Mouse (Mus musculus) midbrain, embryonic 11.5 days (tissue): ENCODE data around the gene Gnb2. TPM values are rescaled to one million over a fixed set of nuclear protein-coding genes. Genes with fewer than 3 reads are reported as not detected.

ENCODE experiments used
- ATAC-seq: fragments of 200-750 bp; cut with Nextera tagmentation; 2 replicates; pipeline ENCODE4 v1.8.0; 2017; ENCODE audit warnings: moderate TSS enrichment, moderate library complexity; ENCODE audit not compliant: low FRiP score
- DNase-seq: peaks from one replicate; pipeline ENCODE4 v3.0.0; 2015; ENCODE audit warnings: low spot score; ENCODE audit errors: missing footprints
- H3K27ac ChIP-seq: fragments of 300-500 bp; sonication (generic); 2 replicates; pipeline ENCODE4 v1.5.1; 2014; ENCODE audit warnings: low read depth, low read length
- H3K27me3 ChIP-seq: fragments of 300-500 bp; sonication (generic); 2 replicates; pipeline ENCODE4 v1.6.1; 2014; ENCODE audit warnings: mild to moderate bottlenecking, low read length, moderate library complexity, mixed read lengths; ENCODE audit not compliant: control insufficient read depth, insufficient read depth
- H3K36me3 ChIP-seq: fragments of 300-500 bp; sonication (generic); 2 replicates; pipeline ENCODE4 v1.6.1; 2014; ENCODE audit warnings: mild to moderate bottlenecking, low read length, moderate library complexity, mixed read lengths; ENCODE audit not compliant: control insufficient read depth, insufficient read depth
- H3K4me1 ChIP-seq: fragments of 300-500 bp; sonication (generic); 2 replicates; pipeline ENCODE4 v1.6.1; 2014; ENCODE audit warnings: low read length; ENCODE audit not compliant: control insufficient read depth, insufficient read depth
- H3K4me2 ChIP-seq: fragments of 300-500 bp; sonication (generic); 2 replicates; pipeline ENCODE4 v1.6.1; 2014; ENCODE audit warnings: mild to moderate bottlenecking, moderate library complexity
- H3K4me3 ChIP-seq: fragments of 300-500 bp; sonication (generic); 2 replicates; pipeline ENCODE4 v1.5.1; 2014; ENCODE audit warnings: low read depth, low read length
- H3K9ac ChIP-seq: fragments of 300-500 bp; sonication (generic); 2 replicates; pipeline ENCODE4 v1.6.1; 2014; ENCODE audit warnings: low read length
- H3K9me3 ChIP-seq: fragments of 300-500 bp; sonication (generic); 2 replicates; pipeline ENCODE4 v1.6.1; 2016; ENCODE audit warnings: low read length; ENCODE audit not compliant: control insufficient read depth
- WGBS: fragments of 180-500 bp; shearing (Covaris S2); extraction: QIAGEN DNeasy Blood & Tissue Kit; methylation state at CpG from one replicate; pipeline ENCODE4 v1.1.7; 2014; 5-methylcytosine and 5-hydroxymethylcytosine counted together
- polyA plus RNA-seq: library from polyadenylated mRNA; unstranded; fragments of >200 nt; fragmentation: Nextera tagmentation; extraction: Ambion mirVana; gene quantifications from 2 replicates; pipeline ENCODE4 v1.2.1, GENCODE M21; 2014

Gnb2 gene
- polyA plus RNA-seq, result 432 and 501 TPM in 2 replicates

- Histone ChIP-seq H3K9me3 (no peaks in the 10 kb centered on the region), H3K27ac (peak within 1 kb of the TSS; percentile 93), H3K4me1 (peaks cover 13% of the 10 kb centered on the region), H3K9ac (peak within 1 kb of the TSS; percentile 74), H3K4me3 (peak within 1 kb of the TSS; percentile 62), H3K4me2 (peak within 1 kb of the TSS; percentile 95), H3K27me3 (no peaks in the 10 kb centered on the region), H3K36me3 (peaks cover 15% of the 10 kb centered on the region)
- peak; percentile 100 for DNase-seq
- ATAC-seq, result peak; percentile 74
- WGBS, result under 1% methylated on average over 40 of the region's 40 CpGs
These were observed at the start of gene Gnb2, which contains the start of gene Epo for GRCm38 (mm10) chr5:137533117-137533827. TSS of gene Gnb2 (minus strand) at chr5:137533510. TSS of gene Epo (minus strand) at chr5:137533242.

DNA sequence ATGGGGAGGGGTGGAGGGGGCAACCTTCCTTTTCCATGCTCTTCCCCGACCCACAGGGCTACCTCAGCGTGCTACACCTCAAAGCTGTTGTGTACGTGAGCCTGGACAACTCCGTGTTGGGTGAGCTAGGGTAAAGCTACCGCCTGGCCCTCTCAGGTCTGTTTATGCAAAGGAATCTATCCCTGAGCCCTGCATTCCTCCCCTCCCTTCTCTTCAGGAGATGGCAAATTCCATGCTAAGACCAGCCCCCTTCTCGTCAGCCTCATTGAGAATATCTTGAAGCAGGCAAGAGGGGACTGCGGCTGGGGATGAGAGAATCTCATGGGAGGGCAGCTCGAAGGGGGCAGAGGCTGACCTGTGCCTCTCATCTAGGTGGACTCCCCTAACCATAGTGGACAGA is 49.4 kb upstream of the Gnb2 start:
- Histone ChIP-seq H3K4me1 (no peaks in the 10 kb centered on the region), H3K4me3 (no peak overlapping the region), H3K9me3 (no peaks in the 10 kb centered on the region), H3K27me3 (peaks cover 2% of the 10 kb centered on the region; the same call in 1 of the 2 replicates), H3K9ac (no peak overlapping the region), H3K4me2 (no peak overlapping the region), H3K36me3 (no peaks in the 10 kb centered on the region), H3K27ac (no peak overlapping the region)
- DNase-seq (no peak), ATAC-seq (0 out of 2 replicates have a peak, but pooled peaks have one; percentile 33)
- 41% methylated on average over 8 of the region's 8 CpGs for WGBS

- no peak overlapping the region for H3K9ac ChIP-seq
- H3K27ac ChIP-seq, result no peak overlapping the region
- no peaks in the 10 kb centered on the region for H3K36me3 ChIP-seq
- no peak for ATAC-seq
- DNase-seq, result no peak
- H3K4me1 ChIP-seq, result no peaks in the 10 kb centered on the region
- peaks cover 2% of the 10 kb centered on the region; the same call in 1 of the 2 replicates for H3K27me3 ChIP-seq
- WGBS, result 81% methylated on average over 6 of the region's 6 CpGs
- H3K9me3 ChIP-seq, result no peaks in the 10 kb centered on the region
- no peak overlapping the region for H3K4me3 ChIP-seq
- H3K4me2 ChIP-seq, result no peak overlapping the region
These were observed 46.9 kb upstream of the Gnb2 start for GRCm38 (mm10) chr5:137580246-137580645.

DNA sequence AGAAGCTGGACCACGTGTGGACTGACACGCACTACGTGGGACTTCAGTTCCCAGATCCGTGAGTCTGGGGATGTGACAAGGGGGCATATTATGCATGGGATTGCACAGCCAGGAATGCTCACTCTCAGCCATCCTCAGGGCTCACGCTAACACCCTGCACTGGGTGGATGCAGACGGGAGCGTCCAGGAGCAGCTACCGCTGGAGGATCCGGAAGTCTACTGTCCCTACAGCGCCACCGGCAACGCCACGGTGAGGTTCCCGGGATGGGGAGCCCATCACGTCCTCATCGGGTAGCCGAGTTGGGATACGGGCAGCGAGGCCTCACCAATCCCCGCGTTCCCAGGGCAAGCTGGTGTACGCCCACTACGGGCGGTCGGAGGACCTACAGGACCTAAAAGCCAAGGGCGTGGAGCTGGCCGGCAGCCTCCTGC is 41.2 kb upstream of the Gnb2 start:
- Histone ChIP-seq H3K27ac (no peak overlapping the region), H3K36me3 (no peaks in the 10 kb centered on the region), H3K9ac (peak overlapping the region; percentile 50), H3K27me3 (no peaks in the 10 kb centered on the region), H3K4me1 (peaks cover 7% of the 10 kb centered on the region), H3K9me3 (no peaks in the 10 kb centered on the region), H3K4me3 (peak overlapping the region; percentile 14), H3K4me2 (peak overlapping the region; percentile 48)
- 7% methylated on average over 27 of the region's 27 CpGs for WGBS
- ATAC-seq, result peak; percentile 59
- peak; percentile 92 for DNase-seq

- H3K4me2 ChIP-seq, result no peak overlapping the region
- ATAC-seq (no peak), DNase-seq (no peak)
- H3K27me3 ChIP-seq, result no peaks in the 10 kb centered on the region
- no peaks in the 10 kb centered on the region for H3K9me3 ChIP-seq
- no peaks in the 10 kb centered on the region for H3K36me3 ChIP-seq
- H3K4me3 ChIP-seq, result no peak overlapping the region
- H3K9ac ChIP-seq, result no peak overlapping the region
- WGBS, result 78% methylated on average over 17 of the region's 17 CpGs
- H3K4me1 ChIP-seq, result peaks cover 7% of the 10 kb centered on the region
- H3K27ac ChIP-seq, result no peak overlapping the region
These were observed 37.6 kb upstream of the Gnb2 start for GRCm38 (mm10) chr5:137570691-137571586.

- no peak overlapping the region for H3K4me2 ChIP-seq
- H3K4me3 ChIP-seq, result no peak overlapping the region
- no peak overlapping the region for H3K27ac ChIP-seq
- H3K9ac ChIP-seq, result no peak overlapping the region
- H3K36me3 ChIP-seq, result no peaks in the 10 kb centered on the region
- peaks cover 7% of the 10 kb centered on the region for H3K4me1 ChIP-seq
- ATAC-seq, result no peak
- WGBS, result 42% methylated on average over 7 of the region's 7 CpGs
- no peaks in the 10 kb centered on the region for H3K27me3 ChIP-seq
- DNase-seq, result no peak
- no peaks in the 10 kb centered on the region for H3K9me3 ChIP-seq
These were observed 36.9 kb upstream of the Gnb2 start for GRCm38 (mm10) chr5:137570181-137570580.

DNA sequence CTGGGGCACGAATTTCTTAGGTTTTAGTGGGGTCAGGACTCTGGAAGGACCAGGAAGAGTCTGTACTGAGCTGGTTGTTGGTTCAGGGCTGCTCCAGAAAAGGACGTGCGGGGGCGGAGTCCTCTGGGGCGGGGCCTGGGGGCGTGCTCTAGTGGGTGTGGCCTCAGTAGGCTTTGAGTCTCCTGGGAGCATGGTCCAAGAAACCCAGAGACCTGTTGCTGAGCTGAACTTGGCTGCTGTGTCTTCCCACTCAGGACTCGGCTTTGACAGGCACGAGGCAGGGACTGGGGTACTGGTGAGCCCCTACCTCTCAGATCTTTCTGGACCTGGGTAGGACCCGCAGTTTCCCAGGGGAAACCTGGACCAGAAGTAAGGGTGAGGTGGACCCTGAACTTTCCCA is 36.4 kb upstream of the Gnb2 start, which contains the start of gene Tfr2:
TSS of gene Tfr2 (plus strand) at position 176 of the 400 bp plus-strand sequence.
- DNase-seq (no peak), ATAC-seq (no peak)
- no peaks in the 10 kb centered on the region for H3K36me3 ChIP-seq
- no peak within 1 kb of the TSS for H3K4me2 ChIP-seq
- 32% methylated on average over 9 of the region's 9 CpGs for WGBS
- H3K9me3 ChIP-seq, result no peaks in the 10 kb centered on the region
- no peak within 1 kb of the TSS for H3K27ac ChIP-seq
- H3K4me3 ChIP-seq, result no peak within 1 kb of the TSS
- H3K4me1 ChIP-seq, result peaks cover 6% of the 10 kb centered on the region
- no peak within 1 kb of the TSS for H3K9ac ChIP-seq
- H3K27me3 ChIP-seq, result no peaks in the 10 kb centered on the region

DNA sequence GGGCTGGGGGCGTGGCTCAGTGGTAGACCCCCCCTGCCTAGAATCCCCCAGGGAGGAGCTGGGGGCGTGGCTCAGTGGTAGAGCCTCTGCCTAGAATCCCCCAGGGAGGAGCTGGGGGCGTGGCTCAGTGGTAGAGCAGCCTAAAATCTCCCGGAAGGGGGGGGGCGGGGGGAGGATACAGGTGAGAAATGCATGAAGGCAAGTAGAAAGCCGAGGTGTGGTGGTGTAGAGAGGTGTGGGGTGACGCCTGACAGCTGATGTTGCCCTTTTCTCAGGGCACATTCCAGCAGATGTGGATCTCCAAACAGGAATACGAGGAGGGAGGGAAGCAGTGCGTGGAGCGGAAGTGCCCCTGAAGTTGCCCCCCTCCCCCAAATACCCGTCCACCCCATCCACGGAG is 35.7 kb upstream of the Gnb2 start:
- Histone ChIP-seq H3K4me3 (no peak overlapping the region), H3K4me2 (no peak overlapping the region), H3K36me3 (no peaks in the 10 kb centered on the region), H3K9ac (no peak overlapping the region), H3K9me3 (no peaks in the 10 kb centered on the region), H3K27ac (no peak overlapping the region), H3K4me1 (peaks cover 2% of the 10 kb centered on the region; the same call in 1 of the 2 replicates), H3K27me3 (no peaks in the 10 kb centered on the region)
- DNase-seq (no peak), ATAC-seq (no peak)
- WGBS, result 70% methylated on average over 12 of the region's 12 CpGs
